Mouse (Mus musculus): Measurements from ENCODE around the gene Gabrg2.

GRCm38 (mm10) chr11:42048201-42048600 is 47.5 kb upstream of the Gabrg2 start:
- TF ChIP-seq GATA1 (IDR thresholded peaks at IDR 0.05; ENCODE audit: low read length): no peak
- no peak for TF ChIP-seq TAL1 (IDR thresholded peaks at IDR 0.05; ENCODE audit: low read length)
